Mouse (Mus musculus): Measurements from ENCODE around the gene a. TPM values are rescaled to one million over a fixed set of nuclear protein-coding genes. Genes with fewer than 3 reads are reported as not detected.

a gene
- polyA plus RNA-seq, 1 experiment from 2014 or later = 2.0 TPM

DNA sequence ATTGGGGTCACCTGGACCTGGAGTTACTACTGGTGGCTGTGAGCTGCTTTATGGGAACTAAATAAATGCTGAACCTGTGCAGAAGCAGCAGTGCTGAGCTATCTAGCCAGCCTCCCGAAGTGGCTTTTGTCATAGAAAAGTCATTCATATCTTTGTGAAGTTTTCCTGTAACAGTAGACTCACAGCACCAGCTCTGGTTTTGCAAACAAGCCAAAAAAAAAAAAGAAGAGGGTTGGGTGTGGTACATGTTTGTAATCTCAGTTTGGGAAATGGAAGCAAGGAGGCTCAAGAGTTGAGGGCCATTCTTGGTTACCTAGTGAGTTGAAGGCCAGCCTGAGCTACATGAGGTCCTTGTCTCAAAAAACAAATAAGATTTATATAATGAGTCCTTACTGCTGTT lies 29.1 kb downstream of the a start:
- no peak overlapping the region for H3K4me3 ChIP-seq
- 88% methylated on average over 1 of the region's 1 CpGs for WGBS
- H3K36me3 ChIP-seq (replicated peaks) = peaks cover 22% of the 10 kb centered on the region
- no peaks in the 10 kb centered on the region for H3K27me3 ChIP-seq (ENCODE audit: poor library complexity, severe bottlenecking)
- H3K9me3 ChIP-seq = no peaks in the 10 kb centered on the region
- DNase-seq (ENCODE audit: extremely low spot score, low spot score) = no peak
- no peak overlapping the region for H3K27ac ChIP-seq
- H3K4me1 ChIP-seq = peaks cover 19% of the 10 kb centered on the region

DNA sequence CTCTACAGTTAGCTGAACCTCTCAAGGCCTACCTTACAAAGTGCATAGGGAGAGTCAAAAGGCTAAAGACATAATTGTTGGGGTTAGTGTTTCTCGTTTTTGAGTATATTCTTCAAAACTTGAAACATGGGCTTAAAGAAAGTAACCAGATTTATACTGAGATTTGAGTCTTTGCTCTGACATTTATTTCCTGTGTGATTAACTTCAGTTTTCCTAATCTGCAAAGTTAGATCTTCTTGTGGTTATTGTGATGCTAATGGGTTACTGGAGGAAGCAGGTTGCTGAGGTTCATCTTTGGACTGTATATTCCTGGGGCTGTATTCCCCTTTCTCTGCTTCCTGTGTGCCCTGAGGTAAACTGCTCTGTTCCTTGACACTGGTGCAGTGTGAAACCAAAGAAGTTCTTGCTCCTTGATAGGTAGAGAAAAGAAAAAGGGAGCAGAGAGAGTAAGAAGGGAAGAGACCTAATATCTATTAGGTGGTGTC lies 34.9 kb downstream of the a start:
- Histone ChIP-seq H3K4me1 (peaks cover 12% of the 10 kb centered on the region; the same call in 1 of the 2 replicates), H3K9me3 (no peaks in the 10 kb centered on the region), H3K4me3 (no peak overlapping the region), H3K36me3 (replicated peaks) (peaks cover 31% of the 10 kb centered on the region), H3K27ac (no peak overlapping the region), H3K27me3 (ENCODE audit: poor library complexity, severe bottlenecking) (no peaks in the 10 kb centered on the region)
- 91% methylated on average over 1 of the region's 1 CpGs for WGBS
- DNase-seq (ENCODE audit: extremely low spot score, low spot score) = no peak

DNA sequence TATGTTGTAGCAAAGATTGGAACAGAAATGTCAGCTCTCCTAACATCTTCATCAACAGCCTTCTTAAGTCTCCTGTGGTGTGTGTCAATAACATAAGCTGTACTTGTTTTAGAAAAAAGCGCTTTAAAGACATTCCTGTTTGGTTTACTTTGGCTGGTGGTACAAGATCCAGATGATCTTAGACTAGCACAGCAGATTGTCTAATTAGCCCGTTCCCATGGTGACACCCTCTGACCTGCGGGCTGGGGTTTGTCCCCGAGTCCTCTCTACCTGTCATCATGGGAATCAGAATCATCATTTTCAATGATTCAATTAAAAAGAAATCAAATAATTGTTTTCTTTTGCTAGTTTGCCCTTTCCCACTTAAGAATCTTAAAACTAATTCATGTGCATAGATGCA lies 36.3 kb downstream of the a start:
- Histone ChIP-seq H3K9me3 (no peaks in the 10 kb centered on the region), H3K4me3 (no peak overlapping the region), H3K36me3 (replicated peaks) (peaks cover 27% of the 10 kb centered on the region), H3K27me3 (ENCODE audit: poor library complexity, severe bottlenecking) (no peaks in the 10 kb centered on the region), H3K4me1 (peaks cover 12% of the 10 kb centered on the region; the same call in 1 of the 2 replicates), H3K27ac (no peak overlapping the region)
- 86% methylated on average over 4 of the region's 4 CpGs for WGBS
- DNase-seq (ENCODE audit: extremely low spot score, low spot score) = no peak

DNA sequence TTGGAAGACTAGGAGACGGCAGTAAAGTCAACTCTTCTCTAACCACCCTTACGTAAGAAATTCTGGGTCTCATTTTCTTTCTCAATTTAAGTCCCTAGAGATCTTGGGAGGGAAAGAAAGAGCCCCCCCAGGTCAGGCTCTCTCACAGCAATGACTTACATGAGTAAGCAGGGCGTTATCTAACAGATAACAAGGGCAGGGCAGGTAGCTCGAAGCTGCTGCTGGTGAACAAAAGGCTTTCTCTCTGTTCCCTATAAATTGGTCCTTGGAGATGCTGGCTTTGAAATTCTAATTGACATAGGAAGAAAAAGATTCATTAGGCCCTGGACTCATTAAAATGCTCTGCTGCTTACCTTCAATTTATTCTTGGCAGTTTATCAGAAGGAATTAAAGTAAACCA lies 41.3 kb downstream of the a start:
- H3K27ac ChIP-seq = no peak overlapping the region

DNA sequence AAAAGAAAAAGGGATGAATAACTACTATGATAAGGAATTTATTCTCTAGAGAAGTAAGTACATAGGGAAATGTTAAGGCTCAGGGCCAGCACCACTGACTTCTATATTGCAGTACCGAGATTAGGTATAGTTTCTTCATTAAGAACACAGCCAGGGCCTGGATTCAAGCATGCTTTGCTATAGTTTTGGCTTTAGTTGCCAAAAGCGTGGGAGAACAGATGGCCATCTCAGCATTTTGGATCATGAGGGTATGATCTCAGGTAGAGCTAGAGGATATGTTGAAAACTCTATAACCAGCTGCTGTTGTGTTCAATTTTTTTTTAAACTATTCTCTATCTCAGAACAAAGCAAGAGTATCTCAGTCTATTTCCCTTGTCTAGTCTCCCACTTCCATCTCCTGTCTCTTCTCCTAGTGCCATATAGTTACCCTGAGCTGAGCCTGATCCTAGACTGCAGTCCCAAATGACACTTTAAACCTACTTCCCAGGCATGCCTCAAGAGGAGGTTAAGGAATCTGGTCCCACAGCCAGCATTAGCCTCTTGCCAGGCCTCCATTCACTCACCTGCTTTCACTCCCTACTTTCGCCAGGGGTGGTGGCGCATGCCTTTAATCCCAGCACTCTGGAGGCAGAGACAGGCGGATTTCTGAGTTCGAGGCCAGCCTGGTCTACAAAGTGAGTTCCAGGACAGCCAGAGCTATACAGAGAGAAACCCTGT lies 43.1 kb downstream of the a start:
- peaks cover 72% of the 10 kb centered on the region for H3K36me3 ChIP-seq (replicated peaks)
- H3K9me3 ChIP-seq = peaks cover 24% of the 10 kb centered on the region
- WGBS = 94% methylated on average over 6 of the region's 6 CpGs
- peaks cover 4% of the 10 kb centered on the region; the same call in 1 of the 2 replicates for H3K4me1 ChIP-seq
- no peak for DNase-seq (ENCODE audit: extremely low spot score, low spot score)
- H3K27ac ChIP-seq = no peak overlapping the region
- no peaks in the 10 kb centered on the region for H3K27me3 ChIP-seq (ENCODE audit: poor library complexity, severe bottlenecking)
- H3K4me3 ChIP-seq = no peak overlapping the region

More for the DNA sequence above, 41.3 kb downstream of the a start:
- no peak for DNase-seq (ENCODE audit: extremely low spot score, low spot score)
- H3K36me3 ChIP-seq (replicated peaks) = peaks cover 62% of the 10 kb centered on the region
- H3K27me3 ChIP-seq (ENCODE audit: poor library complexity, severe bottlenecking) = no peaks in the 10 kb centered on the region
- H3K4me1 ChIP-seq = peaks cover 4% of the 10 kb centered on the region; the same call in 1 of the 2 replicates
- no peak overlapping the region for H3K4me3 ChIP-seq
- peaks cover 16% of the 10 kb centered on the region; the same call in 1 of the 2 replicates for H3K9me3 ChIP-seq
- WGBS = 87% methylated on average over 4 of the region's 4 CpGs

DNA sequence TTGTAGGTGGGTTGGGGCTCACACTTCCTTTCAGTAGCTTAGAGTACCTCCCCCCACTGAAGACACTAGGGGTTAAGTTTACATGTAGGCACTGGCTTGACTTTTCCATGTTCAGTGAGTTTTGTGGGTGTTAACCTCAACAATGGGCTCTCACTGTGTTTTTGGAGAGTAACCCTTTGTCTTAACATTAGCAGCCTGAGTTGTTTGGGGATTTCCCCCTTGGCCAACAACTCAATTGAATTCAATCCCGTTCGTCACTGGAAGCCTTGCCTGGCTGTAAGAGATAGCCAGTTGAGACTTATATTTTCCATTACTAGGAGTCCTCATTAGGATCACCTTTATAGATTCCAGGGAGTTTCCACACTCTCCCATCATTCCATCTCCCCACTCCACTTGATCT lies 45.3 kb downstream of the a start:
- 93% methylated on average over 2 of the region's 2 CpGs for WGBS
- H3K27me3 ChIP-seq (ENCODE audit: poor library complexity, severe bottlenecking) = no peaks in the 10 kb centered on the region

DNA sequence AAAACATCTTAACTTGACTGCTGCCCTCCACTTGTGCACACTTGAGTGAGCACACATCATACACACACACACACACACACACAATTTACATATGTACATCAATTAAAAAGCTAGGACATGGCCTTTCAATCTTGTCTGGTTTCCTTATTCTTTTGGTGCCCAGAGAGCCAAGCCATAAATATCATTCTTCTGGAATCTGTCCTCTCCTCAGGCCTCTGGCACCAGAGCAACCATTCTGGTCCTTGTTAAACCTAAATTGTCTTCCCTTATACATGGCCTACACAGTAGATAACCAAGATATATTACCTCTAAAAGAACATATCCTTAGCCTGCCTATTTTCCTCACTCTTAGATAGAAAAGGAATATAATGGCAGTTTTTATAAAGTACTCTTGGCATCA lies 56.9 kb downstream of the a start:
- Histone ChIP-seq H3K4me1 (peaks cover 1% of the 10 kb centered on the region; the same call in 1 of the 2 replicates), H3K4me3 (no peak overlapping the region), H3K27me3 (ENCODE audit: poor library complexity, severe bottlenecking) (no peaks in the 10 kb centered on the region), H3K9me3 (no peaks in the 10 kb centered on the region), H3K27ac (no peak overlapping the region), H3K36me3 (replicated peaks) (peaks cover 64% of the 10 kb centered on the region)
- DNase-seq (ENCODE audit: extremely low spot score, low spot score) = no peak

More for the DNA sequence above, 45.3 kb downstream of the a start:
- Histone ChIP-seq H3K4me3 (no peak overlapping the region), H3K4me1 (no peaks in the 10 kb centered on the region), H3K9me3 (peaks cover 43% of the 10 kb centered on the region), H3K36me3 (replicated peaks) (peaks cover 85% of the 10 kb centered on the region), H3K27ac (no peak overlapping the region)
- no peak for DNase-seq (ENCODE audit: extremely low spot score, low spot score)

DNA sequence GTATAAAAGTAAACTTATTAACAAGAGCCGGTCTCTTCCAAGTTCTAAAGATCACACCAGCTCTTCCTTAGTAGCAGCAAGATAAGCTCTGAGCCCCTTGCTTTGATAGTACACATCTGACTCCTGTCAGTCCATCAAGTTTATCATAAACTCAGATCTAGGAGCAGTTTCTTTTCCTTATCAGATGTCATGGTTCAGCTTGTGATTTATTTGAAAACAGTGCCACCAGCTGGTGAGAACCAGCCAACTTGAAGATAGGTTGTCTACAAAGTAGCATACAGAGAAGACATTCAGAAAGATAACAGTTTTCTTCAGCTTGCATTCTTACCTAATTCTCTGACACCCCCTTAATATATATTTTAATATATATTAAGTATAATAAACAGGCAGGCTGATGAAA lies 64.2 kb downstream of the a start:
- Histone ChIP-seq H3K36me3 (replicated peaks) (peaks cover 46% of the 10 kb centered on the region), H3K4me3 (no peak overlapping the region), H3K27ac (no peak overlapping the region), H3K27me3 (ENCODE audit: poor library complexity, severe bottlenecking) (no peaks in the 10 kb centered on the region), H3K9me3 (no peaks in the 10 kb centered on the region), H3K4me1 (peaks cover 6% of the 10 kb centered on the region; the same call in 1 of the 2 replicates)
- no peak for DNase-seq (ENCODE audit: extremely low spot score, low spot score)
- 96% methylated on average over 1 of the region's 1 CpGs for WGBS

DNA sequence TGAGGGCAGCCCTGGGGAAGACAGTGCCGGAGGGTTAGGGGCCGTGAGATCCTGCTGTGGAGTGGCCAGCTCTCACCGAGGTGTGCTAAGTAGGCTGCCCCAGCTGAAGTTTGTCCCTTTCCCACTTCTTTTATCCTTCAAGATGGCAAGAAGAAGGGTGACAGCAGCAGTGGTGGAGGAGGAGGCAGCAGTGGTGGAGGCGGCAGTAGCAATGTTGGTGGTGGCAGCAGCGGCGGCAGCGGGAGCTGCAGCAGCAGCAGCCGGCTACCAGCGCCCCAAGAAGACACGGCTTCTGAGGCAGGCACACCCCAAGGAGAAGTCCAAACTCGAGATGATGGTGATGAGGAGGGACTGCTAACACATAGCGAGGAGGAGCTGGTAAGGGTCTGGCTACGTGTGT lies 72.5 kb downstream of the a start:
- no peak overlapping the region for H3K4me3 ChIP-seq
- DNase-seq (ENCODE audit: extremely low spot score, low spot score) = no peak
- H3K9me3 ChIP-seq = no peaks in the 10 kb centered on the region
- WGBS = 94% methylated on average over 13 of the region's 13 CpGs
- H3K27me3 ChIP-seq (ENCODE audit: poor library complexity, severe bottlenecking) = no peaks in the 10 kb centered on the region
- H3K36me3 ChIP-seq (replicated peaks) = peaks cover 100% of the 10 kb centered on the region
- no peak overlapping the region for H3K27ac ChIP-seq
- H3K4me1 ChIP-seq = no peaks in the 10 kb centered on the region

DNA sequence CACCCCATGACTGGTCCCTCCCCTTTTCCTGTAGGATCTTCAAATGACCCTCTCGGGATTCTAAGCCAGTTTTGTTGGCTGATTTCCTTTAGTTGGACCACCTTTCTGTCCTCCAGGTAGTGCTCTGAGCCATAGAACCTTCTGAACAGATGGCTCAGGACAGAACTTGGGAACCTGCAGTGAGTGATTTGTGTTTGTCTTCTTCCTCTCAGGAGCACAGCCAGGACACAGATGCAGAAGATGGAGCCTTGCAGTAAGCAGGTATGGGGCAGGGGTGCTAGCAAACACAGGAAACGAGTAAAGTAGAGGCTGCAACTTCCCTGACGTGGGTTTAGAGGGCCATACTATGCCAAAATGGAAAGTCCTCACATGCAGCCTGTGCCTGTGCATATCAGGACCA lies 74.5 kb downstream of the a start:
- 90% methylated on average over 3 of the region's 3 CpGs for WGBS
- Histone ChIP-seq H3K36me3 (replicated peaks) (peaks cover 100% of the 10 kb centered on the region), H3K4me1 (no peaks in the 10 kb centered on the region), H3K27me3 (ENCODE audit: poor library complexity, severe bottlenecking) (no peaks in the 10 kb centered on the region), H3K9me3 (no peaks in the 10 kb centered on the region), H3K4me3 (no peak overlapping the region), H3K27ac (no peak overlapping the region)
- no peak for DNase-seq (ENCODE audit: extremely low spot score, low spot score)

DNA sequence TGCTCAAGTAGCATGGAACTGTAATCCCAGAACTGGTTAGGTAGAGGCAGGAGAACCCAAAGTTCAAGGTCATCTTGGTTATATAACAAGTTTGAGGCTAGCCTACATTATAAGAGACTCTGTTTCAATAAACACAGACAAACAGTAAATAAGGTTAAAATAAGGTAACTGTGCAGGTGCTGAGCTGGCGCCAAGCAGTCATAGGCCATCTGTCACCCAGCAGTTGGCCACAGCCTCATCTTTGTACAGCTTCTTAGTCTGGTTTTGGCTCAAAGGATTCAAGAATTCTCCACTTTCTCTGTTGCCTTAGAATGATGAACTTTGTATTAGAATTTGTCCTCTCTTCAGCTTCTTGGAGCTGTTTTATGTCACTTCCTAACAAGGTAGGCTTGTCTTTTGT lies 76.9 kb downstream of the a start:
- peaks cover 97% of the 10 kb centered on the region for H3K36me3 ChIP-seq (replicated peaks)
- H3K27me3 ChIP-seq (ENCODE audit: poor library complexity, severe bottlenecking) = no peaks in the 10 kb centered on the region
- WGBS = 91% methylated on average over 1 of the region's 1 CpGs
- no peak overlapping the region for H3K27ac ChIP-seq
- no peak for DNase-seq (ENCODE audit: extremely low spot score, low spot score)
- no peaks in the 10 kb centered on the region for H3K4me1 ChIP-seq
- H3K9me3 ChIP-seq = no peaks in the 10 kb centered on the region
- H3K4me3 ChIP-seq = no peak overlapping the region

DNA sequence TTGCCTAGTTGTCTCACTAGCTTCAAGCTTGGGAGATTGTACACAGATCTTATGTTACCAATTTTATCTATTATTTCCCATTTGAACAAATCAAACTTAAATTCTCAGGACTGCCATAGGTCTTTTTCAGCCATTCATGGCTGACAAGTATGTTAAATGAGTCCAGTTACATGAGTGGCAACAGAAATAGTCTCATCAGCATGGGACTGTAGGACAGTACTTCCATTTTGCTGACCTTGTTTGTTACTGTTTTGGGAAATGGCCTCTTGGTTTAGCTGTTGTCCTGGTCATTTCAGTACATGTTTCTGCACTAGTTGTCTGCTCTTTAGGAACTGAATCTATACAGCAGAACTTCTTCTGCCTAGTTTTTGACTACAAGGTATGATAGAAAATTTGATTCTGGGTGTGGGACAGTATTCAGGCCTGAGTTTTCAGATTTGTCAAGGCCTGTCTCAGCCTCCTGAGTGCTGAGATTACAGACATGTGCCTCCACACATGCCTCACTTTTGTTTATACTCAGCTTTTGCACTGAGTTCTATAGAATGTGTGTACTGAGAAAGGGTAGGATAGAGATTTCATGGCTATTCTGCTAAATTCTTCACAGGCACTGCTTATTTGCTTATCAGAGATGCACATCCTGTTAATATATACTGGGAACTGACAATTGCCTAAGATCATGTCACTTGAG lies 78.9 kb downstream of the a start:
- H3K36me3 ChIP-seq (replicated peaks) = peaks cover 97% of the 10 kb centered on the region
- no peaks in the 10 kb centered on the region for H3K27me3 ChIP-seq (ENCODE audit: poor library complexity, severe bottlenecking)
- DNase-seq (ENCODE audit: extremely low spot score, low spot score) = no peak
- H3K9me3 ChIP-seq = no peaks in the 10 kb centered on the region
- H3K4me3 ChIP-seq = no peak overlapping the region
- no peaks in the 10 kb centered on the region for H3K4me1 ChIP-seq
- no peak overlapping the region for H3K27ac ChIP-seq

DNA sequence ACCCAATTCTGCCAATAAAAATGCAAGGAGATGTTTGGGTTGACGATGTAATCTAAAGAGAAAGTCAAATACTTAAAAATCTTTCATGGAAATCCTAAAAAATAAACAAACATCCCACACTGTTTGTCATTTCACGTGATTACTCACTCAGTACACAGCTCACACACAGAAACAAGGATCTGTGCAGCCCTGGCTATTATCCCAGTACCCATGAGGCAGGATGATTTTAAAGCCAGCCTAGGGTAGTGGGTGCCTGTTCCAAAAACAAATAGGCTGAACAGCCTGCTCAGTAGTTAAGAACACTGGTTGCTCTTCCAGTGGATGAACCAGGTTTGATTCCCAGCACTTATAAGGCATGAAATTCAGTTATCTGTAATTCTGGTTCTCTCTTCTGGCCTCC lies 85.4 kb downstream of the a start:
- H3K9me3 ChIP-seq = no peaks in the 10 kb centered on the region
- DNase-seq (ENCODE audit: extremely low spot score, low spot score) = no peak
- H3K36me3 ChIP-seq (replicated peaks) = peaks cover 97% of the 10 kb centered on the region
- H3K27ac ChIP-seq = no peak overlapping the region
- WGBS = 94% methylated on average over 2 of the region's 2 CpGs
- H3K4me3 ChIP-seq = no peak overlapping the region
- H3K4me1 ChIP-seq = no peaks in the 10 kb centered on the region
- no peaks in the 10 kb centered on the region for H3K27me3 ChIP-seq (ENCODE audit: poor library complexity, severe bottlenecking)
